Mouse (Mus musculus): ENCODE measurements around the gene Pfdn4. TPM values are rescaled to one million over a fixed set of nuclear protein-coding genes. Genes with fewer than 3 reads are reported as not detected.
A peak's percentile ranks its signal among the peaks of the same experiment; 100 is the strongest.

Gene Pfdn4
- total and polyA plus RNA-seq, 3 experiments = 60.5 to 70.9 TPM; not detected in 1

- TF ChIP-seq UBTF (IDR thresholded peaks at IDR 0.05; ENCODE audit: borderline replicate concordance, insufficient read depth, low read depth, low read length) = no peak
- TF ChIP-seq MAX (IDR thresholded peaks at IDR 0.05; ENCODE audit: low read length) = no peak
- TF ChIP-seq ZC3H11A (IDR thresholded peaks at IDR 0.05; ENCODE audit: low read depth, low read length) = no peak
- no peak for TF ChIP-seq POLR2AphosphoS2 (IDR thresholded peaks at IDR 0.05; ENCODE audit: low read length)
- TF ChIP-seq MYC (IDR thresholded peaks at IDR 0.05; ENCODE audit: low read depth, low read length) = no peak
- TF ChIP-seq NELFE (IDR thresholded peaks at IDR 0.05; ENCODE audit: low read depth, low read length) = peak; percentile 43; the same call in 1 of the 2 replicates
- peak; percentile 100 for TF ChIP-seq CHD1 (IDR thresholded peaks at IDR 0.05; ENCODE audit: low read depth, low read length)
- TF ChIP-seq BHLHE40 (IDR thresholded peaks at IDR 0.05; ENCODE audit: borderline replicate concordance, low read depth, low read length) = 0 out of 2 replicates have a peak, but pooled peaks have one; percentile 32
These were observed 15.1 kb downstream of the Pfdn4 start (continued) for GRCm38 (mm10) chr2:170511073-170511891.

- no peaks in the 10 kb centered on the region for H3K9me3 ChIP-seq (replicated peaks; ENCODE audit: insufficient read depth, low read length)
- H3K4me3 ChIP-seq (ENCODE audit: control insufficient read depth in 1 of 2, insufficient read depth in 1 of 2, low read depth in 2 of 2, low read length in 2 of 2) = no peak overlapping the region
- H3K27me3 ChIP-seq (ENCODE audit: control insufficient read depth in 1 of 2, insufficient read depth in 2 of 2, low read length in 2 of 2) = no peaks in the 10 kb centered on the region
- TF ChIP-seq CHD1 (IDR thresholded peaks at IDR 0.05; ENCODE audit: low read depth, low read length) (no peak), USF2 (IDR thresholded peaks at IDR 0.05; ENCODE audit: borderline replicate concordance in 1 of 2, insufficient read depth in 1 of 2, low read depth in 1 of 2, low read length in 2 of 2) (no peak), MYB (IDR thresholded peaks at IDR 0.05; ENCODE audit: low read depth, low read length) (no peak), ELF1 (IDR thresholded peaks at IDR 0.05; ENCODE audit: low read depth, low read length) (no peak), KAT2A (conservative IDR thresholded peaks at IDR 0.05; ENCODE audit: low read depth, low read length) (no peak)
- no peak for DNase-seq (ENCODE audit: low read depth, low spot score)
- peaks cover 4% of the 10 kb centered on the region in 2 experiments for H3K36me3 ChIP-seq (ENCODE audit: control insufficient read depth in 1 of 2, insufficient read depth in 2 of 2, low read length in 2 of 2)
- H3K79me2 ChIP-seq (ENCODE audit: control insufficient read depth, insufficient read depth, low read length, poor library complexity) = peaks cover 36% of the 10 kb centered on the region
- peaks cover 3% of the 10 kb centered on the region in 2 experiments; a peak in 2 of 4 replicates for H3K4me1 ChIP-seq (ENCODE audit: control insufficient read depth in 1 of 2, insufficient read depth in 2 of 2, low read length in 2 of 2)
- no peak overlapping the region for H3K9ac ChIP-seq (ENCODE audit: control insufficient read depth, low read depth, low read length, poor library complexity, severe bottlenecking)
- H3K27ac ChIP-seq (ENCODE audit: control insufficient read depth, low read depth, low read length) = no peak overlapping the region
These were observed 17.5 kb downstream of the Pfdn4 start for GRCm38 (mm10) chr2:170513756-170514155.

- 0 out of 2 replicates have a peak, but pooled peaks cover 2% of the 10 kb centered on the region for H3K79me2 ChIP-seq (ENCODE audit: control insufficient read depth, insufficient read depth, low read length, poor library complexity)
- peaks cover 0 to 6% of the 10 kb centered on the region in 2 experiments; a peak in 2 of 4 replicates for H3K36me3 ChIP-seq (ENCODE audit: control insufficient read depth in 1 of 2, insufficient read depth in 2 of 2, low read length in 2 of 2)
- no peaks in the 10 kb centered on the region for H3K9me3 ChIP-seq (replicated peaks; ENCODE audit: insufficient read depth, low read length)
- no peaks in the 10 kb centered on the region for H3K27me3 ChIP-seq (ENCODE audit: control insufficient read depth in 1 of 2, insufficient read depth in 2 of 2, low read length in 2 of 2)
- DNase-seq (ENCODE audit: low read depth, low spot score) = peak; percentile 76
- TF ChIP-seq USF2 (IDR thresholded peaks at IDR 0.05; ENCODE audit: borderline replicate concordance in 1 of 2, insufficient read depth in 1 of 2, low read depth in 1 of 2, low read length in 2 of 2) (no peak), RAD21 (IDR thresholded peaks at IDR 0.05; ENCODE audit: low read depth, low read length) (peak; percentile 59), HCFC1 (IDR thresholded peaks at IDR 0.05; ENCODE audit: low read depth, low read length) (no peak), RCOR1 (IDR thresholded peaks at IDR 0.05; ENCODE audit: low read depth, low read length) (no peak), SMC3 (IDR thresholded peaks at IDR 0.05; ENCODE audit: low read depth, low read length) (peak; percentile 62), MAFK (IDR thresholded peaks at IDR 0.05; ENCODE audit: borderline replicate concordance, low read depth, low read length) (no peak), ZC3H11A (IDR thresholded peaks at IDR 0.05; ENCODE audit: low read depth, low read length) (peak; percentile 27), CTCF (IDR thresholded peaks at IDR 0.05 in 2 of 3, conservative IDR thresholded peaks at IDR 0.05 in 1 of 3; ENCODE audit: control insufficient read depth in 1 of 3, insufficient read depth in 1 of 3, low read depth in 2 of 3, low read length in 3 of 3, poor library complexity in 1 of 3, severe bottlenecking in 1 of 3) (peak; percentile 34 to 72 (median 62))
- H3K27ac ChIP-seq (ENCODE audit: control insufficient read depth, low read depth, low read length) = no peak overlapping the region
- no peak overlapping the region for H3K4me3 ChIP-seq (ENCODE audit: control insufficient read depth in 1 of 2, insufficient read depth in 1 of 2, low read depth in 2 of 2, low read length in 2 of 2)
- no peak overlapping the region for H3K9ac ChIP-seq (ENCODE audit: control insufficient read depth, low read depth, low read length, poor library complexity, severe bottlenecking)
- no peaks in the 10 kb centered on the region for H3K4me1 ChIP-seq (ENCODE audit: control insufficient read depth in 1 of 2, insufficient read depth in 2 of 2, low read length in 2 of 2)
These were observed 24.2 kb downstream of the Pfdn4 start for GRCm38 (mm10) chr2:170520321-170520971.

Measured in MEL (cell line).